Mouse (Mus musculus) kidney, adult 2 months (tissue): ENCODE data around the gene Yif1b.

ENCODE experiments used
- CTCF ChIP-seq: fragments of 200-500 bp; conservative IDR thresholded peaks from 2 replicates; pipeline ENCODE4 v1.5.1; 2011; ENCODE audit warnings: low read depth, mild to moderate bottlenecking, control low read depth, low read length, moderate library complexity, mixed read lengths; ENCODE audit not compliant: insufficient read depth, insufficient read length
- POLR2A ChIP-seq: fragments of 200-500 bp; IDR thresholded peaks from one replicate; pipeline ENCODE4 v1.6.1; 2011; ENCODE audit warnings: low read depth, low read length, control low read depth

- TF ChIP-seq POLR2A (no peak), CTCF (no peak)
Observed at GRCm38 (mm10) chr7:29213675-29214082, 24.4 kb upstream of the Yif1b start, which contains the start of gene Catsperg1.
